Mouse (Mus musculus) right cerebral cortex, postnatal 10 days (tissue): ENCODE results near the gene Celsr3.

ENCODE experiments used
- DNase-seq, 2 experiments: peaks; one replicate each; pipeline ENCODE4 v3.0.0; 2021; ENCODE audit warnings: low spot score in 2 of 2

The Celsr3 gene

DNA sequence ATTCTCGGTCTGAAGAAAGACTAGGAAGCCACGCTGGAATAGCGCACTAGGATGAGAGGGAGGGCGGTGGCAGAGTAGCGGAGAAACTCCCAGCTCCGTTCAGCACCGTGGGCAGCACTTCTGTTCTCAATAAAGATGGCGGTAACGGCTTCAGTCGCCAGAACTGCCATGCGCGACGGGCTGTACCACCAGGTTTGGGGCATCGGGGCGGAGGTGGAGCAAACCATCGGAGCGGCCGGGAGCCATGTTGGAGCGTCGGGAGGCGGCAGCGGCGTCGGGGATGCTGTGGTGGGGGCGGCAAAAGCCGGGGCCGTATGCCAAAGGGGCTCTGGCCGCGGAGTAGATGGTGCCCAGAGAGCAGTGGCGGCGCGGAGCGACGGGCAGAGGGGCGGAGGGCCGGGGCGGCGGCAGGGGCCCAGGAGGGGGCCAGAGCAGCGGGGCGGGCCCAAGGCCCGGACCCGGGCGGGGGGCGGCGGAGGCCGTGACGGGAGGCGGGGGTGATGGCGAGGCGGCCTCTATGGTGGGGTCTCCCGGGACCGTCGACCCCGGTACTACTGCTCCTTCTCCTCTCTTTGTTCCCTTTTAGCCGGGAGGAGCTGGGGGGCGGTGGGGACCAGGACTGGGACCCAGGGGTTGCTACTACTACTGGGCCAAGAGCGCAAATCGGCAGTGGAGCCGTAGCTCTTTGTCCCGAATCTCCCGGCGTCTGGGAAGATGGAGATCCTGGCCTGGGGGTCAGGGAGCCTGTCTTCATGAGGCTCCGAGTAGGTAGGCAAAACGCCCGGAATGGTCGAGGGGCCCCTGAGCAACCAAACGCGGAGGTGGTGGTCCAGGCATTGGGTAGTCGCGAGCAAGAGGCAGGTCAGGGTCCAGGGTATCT is at the start of gene Celsr3:
Celsr3 (plus strand) TSS at position 501 of the 880 bp plus-strand sequence.
- DNase-seq = peak; percentile 95 to 96

DNA sequence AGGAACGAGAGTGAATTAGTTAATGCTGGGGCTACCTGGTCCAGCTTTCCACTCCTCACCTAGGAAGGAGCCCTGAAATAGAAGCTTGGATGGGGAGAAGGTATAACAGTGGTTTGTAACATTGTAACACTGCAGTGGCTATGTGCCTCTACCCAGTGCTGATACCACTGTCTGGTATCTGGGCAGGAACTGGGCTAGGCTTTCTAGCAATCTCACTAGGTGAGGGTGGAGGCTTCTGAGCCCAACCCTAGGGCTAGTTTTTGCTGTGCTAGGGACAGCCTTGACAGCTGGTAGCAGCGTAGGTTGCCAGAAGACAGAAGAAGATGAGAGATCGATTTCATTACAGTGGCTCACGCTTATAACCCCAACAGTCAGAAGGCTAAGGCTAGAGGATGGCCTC is 49.5 kb upstream of the Celsr3 start:
- no peak for DNase-seq

DNA sequence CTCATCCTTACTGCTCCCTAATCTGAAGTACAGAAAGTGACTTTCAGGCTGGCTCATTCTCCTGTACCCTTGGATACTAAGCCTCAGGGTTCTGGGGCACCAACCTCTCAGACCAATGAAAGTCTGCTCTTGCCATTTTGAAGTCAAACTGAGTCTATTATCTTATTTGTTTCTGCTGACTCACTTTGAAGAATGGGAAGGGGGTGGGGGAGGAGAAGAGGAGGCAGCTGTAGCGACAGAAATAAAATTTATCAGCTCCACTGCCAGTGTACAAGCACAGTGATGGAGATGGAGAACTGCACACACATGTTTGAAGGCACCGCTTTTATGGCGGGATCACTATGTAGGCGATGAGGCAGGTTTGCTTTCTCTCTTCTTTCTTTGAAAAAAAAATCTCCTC is 48.8 kb upstream of the Celsr3 start:
- no peak for DNase-seq

DNA sequence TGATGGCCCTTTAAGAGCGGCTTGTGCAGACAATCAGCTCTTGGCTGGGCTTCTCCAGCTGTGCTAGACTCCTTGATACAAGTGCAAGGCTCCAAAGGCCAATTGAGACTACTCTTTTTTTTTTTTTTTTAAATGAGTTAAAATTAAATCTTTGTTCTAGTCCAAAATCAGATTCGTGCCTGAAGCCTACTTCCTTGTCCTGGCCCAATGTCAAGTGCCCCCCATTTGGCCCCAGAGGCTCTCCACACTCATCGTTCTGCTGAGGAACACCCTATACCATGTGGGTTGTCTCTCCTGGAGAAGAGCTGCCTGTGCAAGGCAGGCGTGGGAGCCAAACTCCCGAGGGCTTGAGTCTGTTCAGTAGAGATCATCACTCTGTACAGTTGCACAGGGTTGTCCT is 45.2 kb upstream of the Celsr3 start:
- no peak for DNase-seq

DNA sequence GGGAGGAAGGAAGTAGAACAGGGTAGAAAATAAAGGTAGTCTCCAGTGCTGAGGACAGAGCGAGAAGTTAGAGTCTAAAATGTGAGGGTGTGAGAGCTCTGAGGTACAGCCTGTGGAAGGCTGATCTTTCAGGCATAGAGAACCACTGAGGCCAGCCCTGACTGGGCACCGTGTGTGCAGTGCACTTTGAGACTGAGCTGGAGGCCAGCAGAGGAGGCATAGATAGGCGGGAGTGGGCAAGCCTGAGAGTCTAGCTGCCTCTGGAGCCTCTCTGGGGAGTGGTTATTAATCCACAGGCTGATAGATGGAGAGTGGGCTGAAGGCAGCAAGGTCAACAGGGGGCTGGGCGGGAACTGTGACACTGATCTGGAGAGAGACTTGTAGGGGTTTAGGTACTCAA is 44.2 kb upstream of the Celsr3 start:
- no peak for DNase-seq

DNA sequence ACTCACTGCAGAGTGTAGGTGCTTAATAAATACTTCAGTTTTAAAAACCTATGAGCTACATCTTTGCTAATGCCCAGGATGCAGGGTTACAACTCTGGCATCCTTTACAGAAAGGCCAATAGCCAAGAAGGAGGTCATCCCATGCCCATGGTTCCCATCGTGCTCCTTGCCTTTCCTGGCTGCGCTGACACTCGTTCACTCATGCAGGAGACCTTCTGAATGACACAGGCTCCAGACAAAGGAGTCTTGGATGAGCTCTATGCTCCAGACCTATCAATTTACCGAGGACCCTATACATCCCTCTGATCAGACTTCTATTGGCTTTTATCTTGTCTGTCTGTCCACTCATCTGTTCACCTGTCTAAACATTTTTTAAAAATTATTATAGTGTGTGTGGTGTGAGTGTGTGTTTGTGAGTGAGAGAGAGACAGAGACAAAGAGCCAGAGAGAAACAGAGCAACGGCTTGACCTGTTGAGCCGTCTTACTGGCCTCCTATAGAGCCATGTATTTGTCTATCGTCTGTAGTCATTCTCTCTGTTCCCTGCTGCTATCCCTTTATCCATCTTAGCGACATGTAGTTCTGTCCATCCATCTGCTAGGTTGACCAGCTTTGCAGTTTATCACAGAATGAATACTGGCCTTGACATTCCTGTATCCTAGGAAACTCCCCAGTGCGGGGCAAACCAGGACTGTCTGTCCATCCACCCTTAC is 43.1 kb upstream of the Celsr3 start:
- no peak for DNase-seq

DNA sequence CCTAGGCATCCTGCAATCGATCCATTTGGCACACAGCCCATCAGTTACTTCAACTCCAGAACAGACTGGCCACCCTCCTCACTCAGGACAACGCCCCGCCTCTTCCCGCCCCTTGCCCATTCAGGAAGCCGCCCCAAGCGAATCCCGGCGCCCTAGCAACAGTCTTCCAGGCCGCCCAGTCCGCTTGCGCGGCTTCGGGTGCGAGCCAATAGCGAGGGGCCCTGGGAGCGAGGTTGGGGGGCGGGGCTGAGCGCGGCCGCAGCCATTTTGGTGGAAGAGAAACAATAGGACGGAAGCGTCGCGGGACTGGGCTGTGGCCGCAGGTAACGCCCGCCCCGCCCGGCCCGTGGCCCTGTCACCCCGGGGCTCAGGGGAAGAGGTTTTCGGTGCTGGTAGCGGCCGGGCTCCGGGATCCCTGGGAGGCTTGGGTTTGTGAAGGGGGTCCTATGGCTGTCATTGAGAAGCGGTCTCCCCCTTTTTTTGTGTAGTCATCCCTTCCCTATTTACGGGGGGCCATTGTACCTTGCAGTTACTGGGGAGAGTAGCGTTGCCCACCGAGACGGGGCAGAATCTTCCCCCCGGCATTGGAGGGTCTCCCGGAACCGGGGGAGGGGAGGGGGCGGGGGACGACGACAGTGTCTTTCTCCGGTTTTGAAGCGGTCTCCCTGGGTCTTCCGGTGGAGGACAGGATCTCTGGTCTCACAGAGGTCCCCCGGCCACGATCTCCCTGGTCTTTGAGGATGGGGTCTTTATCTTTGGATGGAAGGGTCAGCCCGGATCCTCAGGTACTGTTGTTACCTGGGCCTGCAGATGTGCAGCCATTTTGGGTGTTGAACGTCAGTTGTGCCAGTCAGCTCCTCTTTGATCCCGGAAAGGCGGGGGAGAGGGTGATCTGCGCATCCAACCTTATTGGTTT is 42.3 kb upstream of the Celsr3 start, which contains the start of gene Ip6k2:
Ip6k2 (plus strand) TSS at position 249 of the 916 bp plus-strand sequence.
- DNase-seq = peak; percentile 98 to 99

DNA sequence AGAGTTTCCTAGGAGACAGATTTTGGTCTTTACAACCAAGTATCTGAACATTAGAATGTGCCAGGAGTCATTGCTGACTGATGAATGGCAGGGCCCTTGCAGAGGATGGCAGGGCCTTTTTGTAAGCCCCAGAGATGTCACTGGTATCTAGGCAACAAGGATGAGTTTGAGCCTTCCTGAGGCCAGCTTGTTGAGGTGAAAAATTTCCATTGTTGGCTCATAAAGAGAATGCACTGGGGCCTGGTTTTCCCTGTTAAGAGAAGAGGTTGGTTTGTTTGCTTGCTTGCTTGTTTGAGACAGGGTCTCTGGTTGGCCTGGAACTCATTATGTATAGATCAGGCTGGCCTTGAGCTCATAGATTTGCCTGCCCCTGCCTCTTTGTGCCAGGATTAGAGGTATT is 40.7 kb upstream of the Celsr3 start:
- DNase-seq = no peak

DNA sequence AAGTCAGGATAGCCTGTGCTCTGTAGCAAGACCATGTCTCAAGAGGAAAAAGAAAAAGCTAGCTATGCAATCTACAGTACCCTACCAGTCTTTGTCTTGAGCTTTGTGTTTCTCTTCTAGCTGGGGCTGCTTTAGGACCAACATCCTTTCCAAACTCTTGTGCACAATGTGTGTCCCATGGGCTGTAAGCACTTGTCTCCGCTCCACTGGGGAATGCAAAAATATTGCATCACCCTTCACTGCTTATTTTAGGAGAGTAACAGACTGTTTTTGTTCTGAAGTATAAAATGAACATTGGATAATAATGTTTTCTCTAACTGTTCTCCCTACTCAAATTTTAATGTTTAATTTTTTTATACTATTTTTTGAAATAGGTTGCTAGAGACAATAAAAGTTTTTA is 39.6 kb upstream of the Celsr3 start:
- no peak for DNase-seq

DNA sequence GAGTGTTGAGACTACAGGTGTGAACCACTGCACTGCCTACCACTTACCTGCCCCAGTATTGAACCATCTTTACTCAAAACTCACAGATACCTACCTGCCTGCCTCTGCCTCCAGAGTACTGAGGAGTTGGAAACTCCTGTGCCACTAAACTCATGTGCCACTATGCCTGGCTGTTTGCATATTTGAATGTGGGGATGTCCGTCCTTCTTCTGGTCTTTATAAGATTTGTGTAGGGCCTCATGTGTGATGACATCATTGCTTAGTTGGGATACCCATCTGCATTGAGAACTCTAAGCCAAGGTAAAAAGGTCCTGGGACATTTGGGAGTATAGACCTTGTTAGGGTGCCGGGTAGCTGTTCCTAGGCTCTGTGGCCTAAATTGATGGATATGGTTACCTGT is 39.0 kb upstream of the Celsr3 start:
- no peak for DNase-seq

DNA sequence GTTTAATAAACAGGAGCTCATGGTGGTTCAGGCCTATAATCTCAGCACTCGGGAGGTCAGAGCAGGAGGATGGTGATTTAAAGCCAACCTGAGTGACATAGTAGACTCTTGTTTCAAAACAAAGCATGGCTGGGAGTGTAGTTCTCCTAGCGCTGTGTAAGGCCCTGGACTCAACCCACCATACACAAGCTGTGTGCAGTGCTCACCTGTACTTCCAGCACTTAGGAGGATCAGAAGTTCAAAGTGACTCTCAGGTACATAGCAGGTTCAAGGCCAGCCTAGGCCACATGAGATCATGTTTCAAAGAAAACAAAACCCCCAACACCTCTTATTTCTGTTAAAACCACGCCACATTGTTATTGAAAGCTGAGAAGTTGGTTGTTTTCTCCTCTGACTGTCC is 37.4 kb upstream of the Celsr3 start:
- no peak for DNase-seq

DNA sequence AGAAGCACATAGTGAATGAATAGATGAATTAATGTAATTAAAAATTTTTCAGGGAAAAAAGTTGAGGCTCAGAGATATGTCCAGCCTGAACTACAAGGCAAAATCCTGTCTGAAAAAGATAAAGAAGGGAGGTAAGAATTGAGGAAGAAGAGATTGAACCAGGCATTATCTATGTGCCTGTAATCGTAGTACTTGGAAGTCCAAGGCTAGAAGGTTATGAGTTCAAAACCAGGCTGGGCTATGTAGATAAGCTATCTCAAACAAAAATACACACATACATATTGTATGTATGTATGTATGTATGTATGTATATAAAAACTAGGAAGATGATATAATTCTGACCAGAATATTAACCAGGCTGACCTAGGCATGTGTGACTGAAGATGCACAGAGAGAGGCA is 33.8 kb upstream of the Celsr3 start:
- no peak for DNase-seq

DNA sequence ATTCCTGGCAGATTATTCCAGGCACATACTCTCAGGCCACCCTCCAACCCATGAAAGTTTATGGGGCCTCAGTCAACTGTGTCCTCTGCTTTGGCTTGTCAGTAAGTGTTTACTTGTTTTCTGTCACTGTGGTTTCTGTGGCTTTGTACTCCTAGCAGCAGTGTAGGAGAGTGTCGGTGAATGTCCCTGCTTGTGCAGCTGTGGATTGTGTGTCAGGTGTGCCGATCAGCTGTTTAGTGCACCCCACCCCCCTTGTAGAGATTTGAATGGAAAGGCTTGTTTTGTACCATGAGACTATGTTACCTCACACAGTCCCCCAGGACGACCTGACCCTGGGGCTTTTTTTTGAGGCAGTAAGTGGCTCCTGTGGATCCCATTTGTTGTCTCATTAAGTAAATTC is 33.4 kb upstream of the Celsr3 start:
- no peak for DNase-seq

DNA sequence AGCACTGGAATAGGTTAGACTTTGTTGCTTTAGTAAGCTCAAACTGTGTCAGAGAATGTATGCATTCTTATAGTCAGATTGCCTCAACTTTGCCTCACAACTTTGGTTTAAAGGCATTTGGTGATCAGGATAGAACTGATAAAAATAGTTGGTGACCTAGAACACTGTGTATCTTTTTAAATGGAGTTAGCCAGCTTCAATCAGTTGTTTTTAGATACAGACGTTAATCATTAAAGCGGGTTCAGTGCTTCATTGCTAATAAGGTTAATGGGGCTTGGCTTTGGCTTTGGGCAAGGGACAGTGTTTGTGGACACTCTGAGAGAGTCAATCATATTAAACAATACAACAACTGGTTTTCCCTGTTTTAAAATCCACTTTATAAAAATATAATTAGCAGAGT is 30.8 kb upstream of the Celsr3 start:
- DNase-seq = no peak

DNA sequence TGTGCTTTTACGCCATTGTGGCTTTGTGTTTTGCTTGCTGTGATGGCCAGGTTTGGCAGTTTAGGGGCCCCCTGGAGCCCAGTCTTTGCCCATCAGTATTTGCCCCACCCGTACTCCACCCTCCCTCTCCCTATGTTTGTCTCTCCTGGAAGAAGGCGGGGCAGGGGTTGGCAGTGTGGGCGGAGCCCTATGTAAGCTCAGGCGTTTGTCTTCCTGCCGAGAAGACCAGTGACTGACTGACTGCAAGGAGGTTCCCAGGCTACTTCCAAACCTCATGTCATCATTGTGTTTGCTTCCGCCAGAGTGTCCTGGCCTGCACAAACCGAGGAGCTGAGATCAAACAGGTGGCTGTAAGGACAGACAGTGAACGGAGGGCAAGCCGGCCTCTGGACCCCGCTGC is 30.4 kb upstream of the Celsr3 start:
- no peak for DNase-seq

DNA sequence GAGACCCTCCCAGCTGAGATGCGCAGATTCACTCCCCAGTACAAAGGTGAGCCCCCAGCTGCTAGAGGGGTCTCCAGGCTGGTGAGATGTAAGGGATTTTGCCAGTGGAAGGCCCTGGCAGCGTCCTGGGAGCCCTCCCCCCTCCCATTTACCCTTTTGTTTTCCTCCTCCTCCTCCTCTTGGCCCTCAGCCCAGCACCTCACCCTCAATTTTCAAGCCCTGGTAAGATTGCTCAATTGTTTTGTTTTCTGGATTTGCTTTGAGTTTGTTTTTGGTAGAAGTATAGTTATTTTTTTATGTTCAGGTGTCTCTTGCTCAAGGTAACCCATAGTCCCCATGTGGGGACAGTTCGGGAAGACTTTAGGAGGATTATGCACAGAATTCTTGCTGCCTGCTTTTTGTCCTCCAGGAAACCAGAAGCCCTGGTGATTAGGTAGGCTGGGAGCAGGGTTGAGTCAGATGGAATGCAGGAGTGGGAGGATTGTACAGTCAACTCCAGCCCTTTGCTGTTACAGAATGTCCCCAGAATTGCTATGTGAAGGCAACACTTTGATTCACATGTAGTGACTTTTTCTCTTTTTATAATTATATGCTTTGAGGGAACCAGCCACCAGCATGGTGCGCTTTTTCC is 29.7 kb upstream of the Celsr3 start:
- DNase-seq = no peak

DNA sequence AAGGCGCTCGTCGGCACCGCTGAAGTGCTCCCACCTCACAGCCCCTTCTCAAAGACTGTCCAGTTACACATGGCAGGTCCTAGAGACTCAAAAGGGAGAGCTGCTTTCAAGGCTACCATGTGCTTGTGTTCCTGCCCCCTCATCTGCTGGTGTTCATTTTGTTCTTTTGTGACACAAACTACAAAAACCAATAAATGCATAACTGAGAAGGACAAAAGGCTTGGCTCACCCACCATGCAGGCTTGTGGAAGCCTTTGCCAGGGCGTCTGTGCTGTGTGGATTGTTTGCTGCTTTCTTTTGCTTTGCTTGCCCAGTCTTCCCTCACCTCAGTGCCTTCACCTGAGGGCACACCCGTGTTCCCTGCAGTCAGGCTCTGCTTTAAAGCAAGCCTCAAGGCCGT is 28.6 kb upstream of the Celsr3 start:
- DNase-seq = no peak

DNA sequence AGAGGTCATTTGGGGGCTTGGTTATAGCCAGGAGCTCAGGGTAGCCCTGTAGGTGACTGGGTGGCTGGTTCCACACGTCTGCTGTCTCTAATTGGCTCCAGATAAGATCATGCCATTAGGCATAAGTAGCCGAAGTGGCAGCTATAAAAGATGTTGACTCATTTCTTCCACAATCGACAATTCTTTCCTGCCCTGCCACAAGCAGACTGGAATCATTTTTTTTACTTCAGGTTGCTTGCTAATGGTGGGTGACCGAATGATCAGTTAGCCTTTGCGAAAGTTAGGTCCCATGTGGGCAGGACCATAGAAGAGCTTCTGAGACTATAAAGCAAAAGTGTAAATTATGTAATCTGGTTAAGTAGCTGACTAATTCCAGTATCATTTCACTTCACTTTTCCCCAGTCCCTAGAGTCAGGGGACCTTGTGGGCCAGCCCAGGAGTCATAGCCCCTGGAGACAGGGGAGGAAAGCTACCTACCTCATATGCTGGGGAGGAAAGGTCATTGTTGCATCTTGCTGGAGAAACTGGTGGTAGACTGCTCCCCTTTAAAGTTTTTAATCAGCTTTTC is 27.5 kb upstream of the Celsr3 start:
- DNase-seq = no peak

DNA sequence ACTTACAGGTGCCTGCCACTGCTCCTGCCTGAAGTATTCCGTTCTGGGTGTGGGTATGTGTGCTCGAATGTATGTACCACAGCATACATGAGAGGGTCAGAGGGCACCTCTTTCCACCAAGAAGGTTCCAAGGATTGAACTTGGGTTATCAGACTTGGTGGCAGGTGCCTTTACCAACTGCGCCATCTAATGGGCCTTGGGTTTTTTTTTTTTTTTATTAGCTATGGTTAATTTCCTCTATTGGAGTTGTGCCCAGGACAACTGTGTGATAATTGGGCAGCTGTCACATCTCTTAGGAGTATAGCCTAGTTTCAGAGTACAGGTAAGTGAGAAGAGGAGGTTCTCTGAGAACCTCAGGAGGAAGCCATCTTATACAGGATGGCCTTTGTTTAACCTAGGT is 26.6 kb upstream of the Celsr3 start:
- no peak for DNase-seq

DNA sequence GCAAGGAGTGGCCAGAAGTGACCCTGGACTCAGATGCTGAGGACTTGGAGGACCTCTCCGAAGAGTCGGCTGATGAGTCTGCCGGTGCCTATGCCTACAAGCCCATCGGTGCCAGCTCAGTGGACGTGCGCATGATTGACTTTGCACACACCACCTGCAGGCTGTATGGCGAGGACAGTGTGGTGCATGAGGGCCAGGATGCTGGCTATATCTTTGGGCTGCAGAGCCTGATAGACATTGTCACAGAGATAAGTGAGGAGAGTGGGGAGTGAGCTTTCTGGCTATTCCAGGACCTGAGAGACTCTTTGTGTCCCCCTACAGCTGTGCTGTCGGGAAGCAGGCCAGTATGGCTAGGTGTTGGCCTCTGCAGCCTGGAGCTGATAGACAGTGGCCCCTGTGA is 20.4 kb upstream of the Celsr3 start:
- DNase-seq = no peak

DNA sequence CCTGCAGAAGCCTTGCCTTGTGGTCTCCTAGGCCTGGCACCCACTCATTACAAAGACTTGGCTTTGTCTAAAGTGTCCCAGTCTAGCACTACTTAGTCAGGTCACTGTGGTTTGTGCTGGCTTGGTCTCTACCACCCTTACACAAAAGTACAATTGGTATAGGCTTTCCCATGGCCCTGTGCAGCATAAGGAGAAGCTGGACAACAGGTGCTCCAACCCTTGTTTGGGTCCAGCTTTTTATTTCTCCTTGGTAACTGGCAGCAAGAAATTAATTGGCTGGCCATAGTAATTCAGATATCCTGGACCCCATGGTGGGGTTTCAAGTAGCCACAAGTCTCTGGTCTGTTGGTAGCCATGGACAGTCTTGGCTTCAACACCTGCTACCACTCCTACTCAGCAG is 19.7 kb upstream of the Celsr3 start:
- DNase-seq = no peak
